Mouse (Mus musculus) lung, embryonic 16.5 days (tissue): Measurements from ENCODE around the gene Trim17. TPM values are rescaled to one million over a fixed set of nuclear protein-coding genes. Genes with fewer than 3 reads are reported as not detected.

Experiments used
- ATAC-seq: fragments of 200-750 bp; cut with Nextera tagmentation; 2 replicates; pipeline ENCODE4 v1.8.0; 2017; ENCODE audit warnings: low read depth, mild to moderate bottlenecking, moderate library complexity
- H3K27ac ChIP-seq: fragments of 300-500 bp; sonication (generic); 2 replicates; pipeline ENCODE4 v1.5.1; 2014; ENCODE audit warnings: mild to moderate bottlenecking, control low read depth, low read length
- H3K27me3 ChIP-seq: fragments of 300-500 bp; sonication (generic); 2 replicates; pipeline ENCODE4 v1.6.1; 2014; ENCODE audit warnings: low read depth, low read length, mixed read lengths; ENCODE audit not compliant: control insufficient read depth, insufficient read depth
- H3K36me3 ChIP-seq: fragments of 300-500 bp; sonication (generic); 2 replicates; pipeline ENCODE4 v1.6.1; 2014; ENCODE audit warnings: low read length; ENCODE audit not compliant: control insufficient read depth, insufficient read depth
- H3K4me1 ChIP-seq: fragments of 300-500 bp; sonication (generic); replicated peaks from 2 replicates; pipeline ENCODE4 v1.6.1; 2014; ENCODE audit warnings: low read length, mixed read lengths; ENCODE audit not compliant: control insufficient read depth, insufficient read depth
- H3K4me2 ChIP-seq: fragments of 300-500 bp; sonication (generic); 2 replicates; pipeline ENCODE4 v1.6.1; 2014; ENCODE audit warnings: low read depth, low read length, control low read depth
- H3K4me3 ChIP-seq: fragments of 300-500 bp; sonication (generic); 2 replicates; pipeline ENCODE4 v1.5.1; 2014; ENCODE audit warnings: mild to moderate bottlenecking, low read length, control low read depth
- H3K9ac ChIP-seq: fragments of 300-500 bp; sonication (generic); 2 replicates; pipeline ENCODE4 v1.6.1; 2014; ENCODE audit warnings: low read length, control low read depth
- H3K9me3 ChIP-seq: fragments of 300-500 bp; sonication (generic); 2 replicates; pipeline ENCODE4 v1.6.1; 2016; ENCODE audit warnings: low read length; ENCODE audit not compliant: control insufficient read depth
- WGBS: fragments of 180-500 bp; shearing (Covaris S2); extraction: QIAGEN DNeasy Blood & Tissue Kit; methylation state at CpG from one replicate; pipeline ENCODE4 v1.1.7; 2014; 5-methylcytosine and 5-hydroxymethylcytosine counted together
- polyA plus RNA-seq: library from polyadenylated mRNA; unstranded; fragments of >200 nt; fragmentation: Nextera tagmentation; extraction: Ambion mirVana; gene quantifications from 2 replicates; pipeline ENCODE4 v1.2.1, GENCODE M21; 2015

The Trim17 gene
- polyA plus RNA-seq, 1 experiment from 2014 or later, result 0.41 TPM

GRCm38 (mm10) chr11:58939088-58939439, 15.4 kb upstream of the Trim17 start:
- Histone ChIP-seq H3K9ac (peak overlapping the region; percentile 94), H3K4me1 (peaks cover 10% of the 10 kb centered on the region), H3K4me3 (peak overlapping the region; percentile 94), H3K9me3 (no peaks in the 10 kb centered on the region), H3K4me2 (peak overlapping the region; percentile 57), H3K27me3 (no peaks in the 10 kb centered on the region; the same call in 1 of the 2 replicates), H3K27ac (peak overlapping the region; percentile 54; the same call in 1 of the 2 replicates), H3K36me3 (peaks cover 9% of the 10 kb centered on the region; the same call in 1 of the 2 replicates)
- WGBS, result 16% methylated on average over 6 of the region's 6 CpGs
- no peak; the same call in none of the 2 replicates for ATAC-seq

DNA sequence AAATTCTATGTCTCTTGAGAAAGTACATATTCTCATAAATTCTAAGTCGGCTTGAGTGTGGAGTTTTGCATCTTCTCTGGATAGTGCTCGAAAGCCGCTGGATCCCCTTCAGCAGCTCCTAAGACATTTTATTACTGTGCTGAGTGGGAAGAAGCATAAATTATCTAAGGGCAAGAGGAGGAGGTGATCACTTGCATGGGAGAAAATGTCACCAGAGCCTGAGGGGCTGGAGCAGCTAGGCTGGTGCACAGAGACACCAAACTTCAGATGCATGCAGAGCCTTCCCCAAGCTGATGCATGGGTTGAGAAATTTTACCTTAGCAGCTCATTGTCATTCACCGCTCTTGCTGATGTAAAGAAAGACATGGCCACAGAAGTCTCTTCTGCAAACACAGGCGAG, 10.3 kb upstream of the Trim17 start:
- no peak overlapping the region for H3K9ac ChIP-seq
- H3K4me1 ChIP-seq, result no peaks in the 10 kb centered on the region; the same call in 1 of the 2 replicates
- peaks cover 8% of the 10 kb centered on the region for H3K27me3 ChIP-seq
- no peaks in the 10 kb centered on the region for H3K36me3 ChIP-seq
- no peak overlapping the region for H3K27ac ChIP-seq
- H3K4me3 ChIP-seq, result no peak overlapping the region
- H3K9me3 ChIP-seq, result no peaks in the 10 kb centered on the region
- no peak for ATAC-seq
- no peak overlapping the region for H3K4me2 ChIP-seq
- 70% methylated on average over 5 of the region's 5 CpGs for WGBS

GRCm38 (mm10) chr11:58947306-58947705, 7.2 kb upstream of the Trim17 start:
- Histone ChIP-seq H3K36me3 (no peaks in the 10 kb centered on the region), H3K9me3 (no peaks in the 10 kb centered on the region), H3K4me1 (no peaks in the 10 kb centered on the region; the same call in 1 of the 2 replicates), H3K4me2 (no peak overlapping the region), H3K9ac (no peak overlapping the region), H3K27me3 (peaks cover 24% of the 10 kb centered on the region), H3K27ac (no peak overlapping the region), H3K4me3 (no peak overlapping the region)
- WGBS, result 68% methylated on average over 3 of the region's 3 CpGs
- no peak for ATAC-seq

DNA sequence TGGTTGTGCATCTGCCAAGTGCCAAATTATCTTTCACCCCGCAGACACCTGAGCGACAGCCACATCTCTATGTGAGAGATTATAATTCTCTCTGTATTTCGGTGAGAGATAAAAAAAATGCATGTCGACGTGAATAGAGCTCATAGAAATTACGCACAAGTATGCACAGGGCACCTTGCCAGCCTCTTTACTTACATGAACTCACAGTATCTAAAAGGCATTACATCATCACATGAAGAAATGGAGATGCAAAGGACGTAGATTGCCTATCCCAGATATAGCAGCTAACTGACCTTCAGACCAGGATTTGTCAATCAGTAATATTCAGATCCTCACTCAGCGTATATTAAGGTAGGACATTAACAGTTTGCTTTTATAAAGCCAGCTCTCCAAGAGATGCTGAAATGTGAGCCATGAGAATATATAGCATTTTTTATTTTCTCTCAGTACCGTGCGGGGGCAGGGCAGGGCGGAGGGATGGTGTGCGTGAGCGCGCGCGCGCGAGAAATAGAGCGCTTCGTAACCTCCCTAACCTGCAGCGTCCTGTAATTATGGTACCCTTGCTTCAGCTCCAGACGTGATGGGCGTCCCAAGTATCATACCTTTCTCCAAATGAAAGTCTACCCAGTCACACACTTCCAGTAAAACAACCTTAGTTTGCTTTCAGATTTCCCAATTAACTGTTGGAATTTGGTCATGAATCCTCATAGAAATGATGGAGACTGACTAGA, 6.5 kb upstream of the Trim17 start:
- no peaks in the 10 kb centered on the region for H3K9me3 ChIP-seq
- H3K36me3 ChIP-seq, result no peaks in the 10 kb centered on the region
- WGBS, result 10% methylated on average over 23 of the region's 23 CpGs
- H3K4me2 ChIP-seq, result peak overlapping the region; percentile 48
- no peak for ATAC-seq
- H3K4me1 ChIP-seq, result no peaks in the 10 kb centered on the region; the same call in 1 of the 2 replicates
- no peak overlapping the region for H3K9ac ChIP-seq
- peak overlapping the region; percentile 40 for H3K4me3 ChIP-seq
- H3K27ac ChIP-seq, result peak overlapping the region; percentile 69
- peaks cover 24% of the 10 kb centered on the region for H3K27me3 ChIP-seq

GRCm38 (mm10) chr11:58948542-58949479, 5.7 kb upstream of the Trim17 start, which contains the start of gene Hist3h2ba:
Hist3h2ba (plus strand) TSS chr11:58948920.
- peak; percentile 84 for ATAC-seq

GRCm38 (mm10) chr11:58949480-58950431, 4.7 kb upstream of the Trim17 start:
- Histone ChIP-seq H3K4me1 (no peaks in the 10 kb centered on the region; the same call in 1 of the 2 replicates), H3K4me2 (peak overlapping the region; percentile 48)

More at GRCm38 (mm10) chr11:58948542-58949479, 5.7 kb upstream of the Trim17 start, which contains the start of gene Hist3h2ba:
- Histone ChIP-seq H3K36me3 (no peaks in the 10 kb centered on the region), H3K27me3 (peaks cover 24% of the 10 kb centered on the region), H3K27ac (peak within 1 kb of the TSS; percentile 77), H3K9ac (peak within 1 kb of the TSS; percentile 60), H3K4me1 (no peaks in the 10 kb centered on the region; the same call in 1 of the 2 replicates), H3K9me3 (no peaks in the 10 kb centered on the region), H3K4me2 (peak within 1 kb of the TSS; percentile 48), H3K4me3 (peak within 1 kb of the TSS; percentile 40)
- WGBS, result under 1% methylated on average over 45 of the region's 48 CpGs

GRCm38 (mm10) chr11:58951210-58951609, 3.3 kb upstream of the Trim17 start:
- H3K9ac ChIP-seq, result no peak overlapping the region
- H3K27ac ChIP-seq, result no peak overlapping the region
- no peak for ATAC-seq
- no peaks in the 10 kb centered on the region for H3K36me3 ChIP-seq
- WGBS, result 65% methylated on average over 5 of the region's 5 CpGs
- H3K4me2 ChIP-seq, result no peak overlapping the region
- no peak overlapping the region for H3K4me3 ChIP-seq
- no peaks in the 10 kb centered on the region for H3K9me3 ChIP-seq
- H3K27me3 ChIP-seq, result peaks cover 21% of the 10 kb centered on the region
- peaks cover 6% of the 10 kb centered on the region for H3K4me1 ChIP-seq

More at GRCm38 (mm10) chr11:58949480-58950431, 4.7 kb upstream of the Trim17 start:
- Histone ChIP-seq H3K4me3 (peak overlapping the region; percentile 40), H3K27me3 (peaks cover 21% of the 10 kb centered on the region), H3K9me3 (no peaks in the 10 kb centered on the region), H3K9ac (peak overlapping the region; percentile 60), H3K36me3 (no peaks in the 10 kb centered on the region), H3K27ac (peak overlapping the region; percentile 77)
- WGBS, result 8% methylated on average over 20 of the region's 20 CpGs
- no peak for ATAC-seq

DNA sequence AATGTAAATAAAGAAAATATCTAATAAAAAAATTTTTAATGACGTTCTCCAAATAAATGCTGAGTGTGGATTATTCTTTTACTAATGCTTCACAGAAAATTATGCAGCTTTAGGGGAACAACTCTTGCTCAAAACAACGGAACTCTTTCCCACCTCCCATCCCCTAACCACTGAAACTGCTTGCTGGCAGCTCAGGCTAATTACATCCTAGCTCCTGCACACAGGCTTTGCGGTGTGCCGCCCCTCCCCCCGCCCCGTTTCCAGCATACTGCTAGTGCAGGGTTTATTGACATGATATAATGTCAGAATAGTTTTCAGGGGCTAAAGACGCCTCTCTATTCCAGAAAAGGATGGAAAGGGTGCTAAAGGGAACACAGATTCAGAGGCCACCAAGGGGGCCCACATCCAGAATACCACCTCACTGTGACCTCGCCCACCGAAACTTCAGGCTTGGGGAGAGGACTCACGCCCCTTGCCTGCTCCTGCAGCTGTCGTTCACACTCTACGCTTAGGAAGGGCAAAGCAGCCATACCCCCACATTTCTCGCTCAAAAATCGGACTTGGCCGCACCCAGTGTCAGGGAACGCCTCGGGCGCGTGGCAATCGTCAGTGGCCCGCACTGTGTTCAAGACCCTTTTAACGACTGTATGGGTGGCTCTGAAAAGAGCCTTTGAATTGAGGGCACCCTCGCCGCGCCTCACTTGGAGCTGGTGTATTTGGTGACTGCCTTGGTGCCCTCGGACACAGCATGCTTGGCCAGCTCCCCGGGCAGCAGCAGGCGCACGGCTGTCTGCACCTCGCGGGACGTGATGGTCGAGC, 925 bp upstream of the Trim17 start:
- Histone ChIP-seq H3K4me2 (peak overlapping the region; percentile 62), H3K4me1 (peaks cover 19% of the 10 kb centered on the region), H3K27ac (peak overlapping the region; percentile 99), H3K9ac (peak overlapping the region; percentile 75), H3K9me3 (no peaks in the 10 kb centered on the region), H3K27me3 (peaks cover 17% of the 10 kb centered on the region), H3K4me3 (peak overlapping the region; percentile 85), H3K36me3 (0 out of 2 replicates have a peak, but pooled peaks cover 2% of the 10 kb centered on the region)
- peak; percentile 21 for ATAC-seq
- WGBS, result under 1% methylated on average over 33 of the region's 33 CpGs
